In genomic region chr17:63411564-63411963, GRCm38 (mm10) we compare ENCODE assay signal across 20 mouse cellular contexts.
DNase-seq lines count a peak whose midpoint lies in the region; ATAC-seq and TF ChIP-seq lines count a peak whose summit lies in the region.
"Had no signal": no experiment of that assay in that cellular context is flagged by ENCODE, and none has a peak within 500 bp of the region (broad histone marks: within the 10 kb centered on the region; RNA-seq: fewer than 3 reads in every experiment).

No protein-coding gene starts in this region.

- H3K36me3 ChIP-seq in MEL (ENCODE audit: control insufficient read depth in 1 of 2, insufficient read depth in 2 of 2, low read length in 2 of 2) = no peaks in the 10 kb centered on the region
- H3K36me3 ChIP-seq in intestine, embryonic 15.5 days = no peaks in the 10 kb centered on the region
- no peaks in the 10 kb centered on the region for H3K36me3 ChIP-seq in intestine, postnatal 0 days (ENCODE audit: control insufficient read depth, insufficient read depth)
- H3K36me3 ChIP-seq in liver, embryonic 11.5 days (ENCODE audit: control insufficient read depth, insufficient read depth, low read length) = no peaks in the 10 kb centered on the region
- H3K36me3 ChIP-seq in hindbrain, embryonic 10.5 days = peaks cover 9% of the 10 kb centered on the region; the same call in 1 of the 2 replicates
- H3K36me3 ChIP-seq: forebrain, embryonic 15.5 days had no signal

- TF ChIP-seq POLR2A in MEL (IDR thresholded peaks at IDR 0.05; ENCODE audit: control insufficient read depth in 1 of 2, insufficient read depth in 1 of 2, low read depth in 1 of 2, low read length in 2 of 2, poor library complexity in 1 of 2) = no peak

- H3K4me2 ChIP-seq in intestine, embryonic 15.5 days (replicated peaks) = no peak overlapping the region
- H3K4me2 ChIP-seq in intestine, postnatal 0 days (replicated peaks; ENCODE audit: low read depth) = no peak overlapping the region
- H3K4me2 ChIP-seq in liver, embryonic 11.5 days = no peak overlapping the region
- H3K4me2 ChIP-seq: embryonic facial prominence, embryonic 12.5 days; forebrain, embryonic 13.5 days; forebrain, embryonic 15.5 days had no signal

- TF ChIP-seq EP300 in MEL (IDR thresholded peaks at IDR 0.05; ENCODE audit: low read depth in 1 of 2, low read length in 2 of 2) = no peak

- H3K27me3 ChIP-seq in MEL (ENCODE audit: control insufficient read depth in 1 of 2, insufficient read depth in 2 of 2, low read length in 2 of 2) = no peaks in the 10 kb centered on the region
- H3K27me3 ChIP-seq in intestine, embryonic 15.5 days (replicated peaks) = no peaks in the 10 kb centered on the region
- H3K27me3 ChIP-seq in intestine, postnatal 0 days (replicated peaks; ENCODE audit: control insufficient read depth, insufficient read depth, low read length) = no peaks in the 10 kb centered on the region
- H3K27me3 ChIP-seq in liver, embryonic 11.5 days (replicated peaks; ENCODE audit: control insufficient read depth, insufficient read depth, low read length) = no peaks in the 10 kb centered on the region
- H3K27me3 ChIP-seq in hindbrain, embryonic 10.5 days (ENCODE audit: insufficient read depth, poor library complexity, severe bottlenecking) = no peaks in the 10 kb centered on the region
- H3K27me3 ChIP-seq: embryonic facial prominence, embryonic 12.5 days; forebrain, embryonic 13.5 days; forebrain, embryonic 15.5 days; Patski had no signal

- DNase-seq in MEL (ENCODE audit: low read depth, low spot score) = peak; percentile 9
- no peak for DNase-seq in liver, embryonic 11.5 days (ENCODE audit: low spot score)
- DNase-seq in hindbrain, embryonic 10.5 days (ENCODE audit: low spot score) = no peak
- DNase-seq: adrenal gland, adult 8-10 months; adrenal gland, postnatal 14 days; adrenal gland, postnatal 36 days; cerebellum, adult 11-12 months; cerebellum, adult 2 months; cerebellum, adult 9-10 months; cerebellum, postnatal 10 days; cerebellum, postnatal 25 days had no signal

- ATAC-seq in intestine, embryonic 15.5 days = peak; percentile 55
- ATAC-seq in intestine, postnatal 0 days = peak; percentile 78
- no peak for ATAC-seq in liver, embryonic 11.5 days (replicated peaks; ENCODE audit: low FRiP score)
- no peak for ATAC-seq in monocyte, adult 5-6 weeks (replicated peaks; ENCODE audit: insufficient number of reproducible peaks, low FRiP score, low TSS enrichment, poor library complexity, severe bottlenecking)
- ATAC-seq: activated CD4-positive, CD25-positive, alpha-beta regulatory T cell, adult 4 months; forebrain, embryonic 13.5 days; forebrain, embryonic 15.5 days; Patski had no signal

- H3K9ac ChIP-seq in MEL (ENCODE audit: control insufficient read depth, low read depth, low read length, poor library complexity, severe bottlenecking) = no peak overlapping the region
- no peak overlapping the region for H3K9ac ChIP-seq in intestine, embryonic 15.5 days
- no peak overlapping the region for H3K9ac ChIP-seq in intestine, postnatal 0 days (ENCODE audit: low read depth, low read length)
- H3K9ac ChIP-seq in liver, embryonic 11.5 days (ENCODE audit: low read depth, low read length) = no peak overlapping the region
- H3K9ac ChIP-seq: embryonic facial prominence, embryonic 12.5 days; forebrain, embryonic 13.5 days; forebrain, embryonic 15.5 days had no signal

- 41% methylated on average over 3 of the region's 3 CpGs for WGBS in intestine, embryonic 15.5 days
- 23% methylated on average over 3 of the region's 3 CpGs for WGBS in intestine, postnatal 0 days
- WGBS in liver, embryonic 11.5 days = 49% methylated on average over 3 of the region's 3 CpGs
- WGBS in hindbrain, embryonic 10.5 days = 75% methylated on average over 3 of the region's 3 CpGs

- no peaks in the 10 kb centered on the region for H3K4me1 ChIP-seq in MEL (ENCODE audit: control insufficient read depth in 1 of 2, insufficient read depth in 2 of 2, low read length in 2 of 2)
- 0 out of 2 replicates have a peak, but pooled peaks cover 4% of the 10 kb centered on the region for H3K4me1 ChIP-seq in intestine, embryonic 15.5 days (replicated peaks)
- H3K4me1 ChIP-seq in intestine, postnatal 0 days (replicated peaks; ENCODE audit: control insufficient read depth, insufficient read depth, low read length) = peaks cover 4% of the 10 kb centered on the region; the same call in 1 of the 2 replicates
- H3K4me1 ChIP-seq in liver, embryonic 11.5 days (replicated peaks; ENCODE audit: control insufficient read depth, insufficient read depth, low read length) = no peaks in the 10 kb centered on the region
- no peaks in the 10 kb centered on the region for H3K4me1 ChIP-seq in hindbrain, embryonic 10.5 days (replicated peaks)
- H3K4me1 ChIP-seq: forebrain, embryonic 13.5 days; forebrain, embryonic 15.5 days had no signal

- H3K4me3 ChIP-seq in MEL (ENCODE audit: control insufficient read depth in 1 of 2, insufficient read depth in 1 of 2, low read depth in 2 of 2, low read length in 2 of 2) = no peak overlapping the region
- no peak overlapping the region for H3K4me3 ChIP-seq in intestine, embryonic 15.5 days (replicated peaks)
- no peak overlapping the region for H3K4me3 ChIP-seq in intestine, postnatal 0 days (ENCODE audit: low read depth, low read length)
- H3K4me3 ChIP-seq in liver, embryonic 11.5 days (ENCODE audit: low read depth, low read length) = no peak overlapping the region
- H3K4me3 ChIP-seq in hindbrain, embryonic 10.5 days = no peak overlapping the region
- H3K4me3 ChIP-seq: embryonic facial prominence, embryonic 10.5 days; embryonic facial prominence, embryonic 12.5 days; forebrain, embryonic 13.5 days; forebrain, embryonic 15.5 days had no signal

- no peaks in the 10 kb centered on the region for H3K9me3 ChIP-seq in MEL (replicated peaks; ENCODE audit: insufficient read depth, low read length)
- H3K9me3 ChIP-seq in intestine, embryonic 15.5 days = no peaks in the 10 kb centered on the region
- H3K9me3 ChIP-seq in intestine, postnatal 0 days (ENCODE audit: control insufficient read depth) = no peaks in the 10 kb centered on the region
- no peaks in the 10 kb centered on the region for H3K9me3 ChIP-seq in liver, embryonic 11.5 days (ENCODE audit: control insufficient read depth, low read length)
- 0 out of 2 replicates have a peak, but pooled peaks cover 5% of the 10 kb centered on the region for H3K9me3 ChIP-seq in hindbrain, embryonic 10.5 days
- H3K9me3 ChIP-seq: embryonic facial prominence, embryonic 10.5 days; embryonic facial prominence, embryonic 12.5 days had no signal

- TF ChIP-seq RAD21 in MEL (IDR thresholded peaks at IDR 0.05; ENCODE audit: low read depth, low read length) = no peak

- TF ChIP-seq CTCF in MEL (IDR thresholded peaks at IDR 0.05 in 2 of 3, conservative IDR thresholded peaks at IDR 0.05 in 1 of 3; ENCODE audit: control insufficient read depth in 1 of 3, insufficient read depth in 1 of 3, low read depth in 2 of 3, low read length in 3 of 3, poor library complexity in 1 of 3, severe bottlenecking in 1 of 3) = no peak
- TF ChIP-seq CTCF in intestine, postnatal 0 days (IDR thresholded peaks at IDR 0.05; ENCODE audit: low read depth) = no peak

- no peak overlapping the region for H3K27ac ChIP-seq in MEL (ENCODE audit: control insufficient read depth, low read depth, low read length)
- H3K27ac ChIP-seq in intestine, embryonic 15.5 days = no peak overlapping the region
- no peak overlapping the region for H3K27ac ChIP-seq in intestine, postnatal 0 days (ENCODE audit: low read depth, low read length)
- no peak overlapping the region for H3K27ac ChIP-seq in liver, embryonic 11.5 days (ENCODE audit: low read depth, low read length)
- H3K27ac ChIP-seq in hindbrain, embryonic 10.5 days = no peak overlapping the region
- H3K27ac ChIP-seq: embryonic facial prominence, embryonic 10.5 days; embryonic facial prominence, embryonic 12.5 days; forebrain, embryonic 13.5 days; forebrain, embryonic 15.5 days had no signal

- no peaks in the 10 kb centered on the region for H3K79me2 ChIP-seq in MEL (ENCODE audit: control insufficient read depth, insufficient read depth, low read length, poor library complexity)

TF ChIP-seq in MEL, 35 proteins besides CTCF, POLR2A, EP300 and RAD21:
- TF ChIP-seq TBP (IDR thresholded peaks at IDR 0.05; ENCODE audit: low read depth, low read length) (no peak), SMC3 (IDR thresholded peaks at IDR 0.05; ENCODE audit: low read depth, low read length) (no peak)

Comparison
In these comparisons a context has a peak if more than half of its experiments do, and no peak if none do; other contexts are left out.
1. ATAC-seq: peak in intestine, embryonic 15.5 days (single experiment) and intestine, postnatal 0 days (single experiment); none in liver, embryonic 11.5 days (single experiment) and monocyte, adult 5-6 weeks (single experiment).